Mouse (Mus musculus) forebrain, postnatal 0 days (tissue): ENCODE measurements at regions not wholly inside any gene's neighbourhood (a gene's known extent, or its start where the extent isn't known, plus 50 kb on each side); places are given as distances from the start of the nearest gene placed in this dataset.
A peak's percentile ranks its signal among the peaks of the same experiment; 100 is the strongest.

Experiments
- ATAC-seq: fragments of 200-750 bp; cut with Nextera tagmentation; 2 replicates; pipeline ENCODE4 v1.8.0; 2017; ENCODE audit warnings: mild to moderate bottlenecking, moderate library complexity
- DNase-seq: peaks from one replicate; pipeline ENCODE4 v3.0.0-alpha.2; 2015
- H3K27ac ChIP-seq: fragments of 300-500 bp; sonication (generic); 2 replicates; pipeline ENCODE4 v1.5.1; 2014; ENCODE audit warnings: low read depth, mild to moderate bottlenecking, antibody characterized with exemption, low read length, moderate library complexity, mixed read lengths
- H3K27me3 ChIP-seq: fragments of 300-500 bp; sonication (generic); 2 replicates; pipeline ENCODE4 v1.6.1; 2014; ENCODE audit warnings: mild to moderate bottlenecking, low read length, mixed read lengths; ENCODE audit not compliant: insufficient read depth
- H3K36me3 ChIP-seq: fragments of 300-500 bp; sonication (generic); 2 replicates; pipeline ENCODE4 v1.6.1; 2014; ENCODE audit warnings: mild to moderate bottlenecking, moderate library complexity; ENCODE audit not compliant: insufficient read depth
- H3K4me1 ChIP-seq: fragments of 300-500 bp; sonication (generic); 2 replicates; pipeline ENCODE4 v1.6.1; 2014; ENCODE audit warnings: antibody characterized with exemption; ENCODE audit not compliant: insufficient read depth
- H3K4me2 ChIP-seq: fragments of 300-500 bp; sonication (generic); 2 replicates; pipeline ENCODE4 v1.6.1; 2014; ENCODE audit warnings: low read depth, mild to moderate bottlenecking, moderate library complexity
- H3K4me3 ChIP-seq: fragments of 300-500 bp; sonication (generic); 2 replicates; pipeline ENCODE4 v1.5.1; 2014; ENCODE audit warnings: low read depth, low read length, mixed read lengths
- H3K9ac ChIP-seq: fragments of 300-500 bp; sonication (generic); 2 replicates; pipeline ENCODE4 v1.6.1; 2014; ENCODE audit warnings: mild to moderate bottlenecking
- H3K9me3 ChIP-seq: fragments of 300-500 bp; sonication (generic); 2 replicates; pipeline ENCODE4 v1.6.1; 2016; ENCODE audit warnings: low read length
- CTCF ChIP-seq: sonication (generic); IDR thresholded peaks from 2 replicates; pipeline ENCODE4 v1.5.1; 2016; ENCODE audit warnings: antibody characterized with exemption, control low read depth, low read depth
- WGBS: fragments of 180-500 bp; shearing (Covaris S2); extraction: QIAGEN DNeasy Blood & Tissue Kit; methylation state at CpG from one replicate; pipeline ENCODE4 v1.1.7; 2014; 5-methylcytosine and 5-hydroxymethylcytosine counted together

GRCm38 (mm10) chr13:59212296-59212701, 372.7 kb downstream of the Agtpbp1 start:
- Histone ChIP-seq H3K9ac (no peak overlapping the region), H3K4me3 (no peak overlapping the region), H3K36me3 (no peaks in the 10 kb centered on the region), H3K4me1 (no peaks in the 10 kb centered on the region), H3K4me2 (no peak overlapping the region), H3K27ac (peak overlapping the region; percentile 60), H3K9me3 (no peaks in the 10 kb centered on the region), H3K27me3 (no peaks in the 10 kb centered on the region)
- TF ChIP-seq CTCF: no peak
- 67% methylated on average over 15 of the region's 15 CpGs for WGBS
- DNase-seq: peak; percentile 78
- ATAC-seq: peak; percentile 75

DNA sequence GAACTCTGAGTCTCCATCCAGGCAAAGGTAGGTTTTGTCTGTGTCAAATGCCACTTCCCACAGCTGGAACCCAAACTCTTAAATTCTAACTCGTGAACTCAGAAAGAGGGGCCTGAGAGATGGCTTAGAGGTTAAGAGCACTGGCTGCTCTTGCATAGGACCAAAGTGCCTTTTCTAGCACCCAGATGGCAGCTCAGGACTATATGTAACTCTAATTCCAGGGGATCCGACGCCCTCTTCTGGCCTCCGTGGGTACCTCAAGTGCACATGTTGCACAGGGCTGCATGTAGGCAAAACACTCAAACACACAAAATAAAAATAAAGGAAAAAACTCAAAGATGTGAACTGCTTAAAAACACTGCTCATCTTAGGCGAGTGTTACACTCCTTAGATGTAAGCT, 374.2 kb downstream of the Agtpbp1 start:
- Histone ChIP-seq H3K4me1 (no peaks in the 10 kb centered on the region), H3K36me3 (no peaks in the 10 kb centered on the region), H3K27me3 (no peaks in the 10 kb centered on the region), H3K4me3 (no peak overlapping the region), H3K9ac (no peak overlapping the region), H3K27ac (no peak overlapping the region), H3K4me2 (no peak overlapping the region), H3K9me3 (no peaks in the 10 kb centered on the region)
- ATAC-seq: no peak
- peak; percentile 34; the same call in 1 of the 2 replicates for TF ChIP-seq CTCF
- DNase-seq: no peak
- WGBS: 64% methylated on average over 5 of the region's 5 CpGs

DNA sequence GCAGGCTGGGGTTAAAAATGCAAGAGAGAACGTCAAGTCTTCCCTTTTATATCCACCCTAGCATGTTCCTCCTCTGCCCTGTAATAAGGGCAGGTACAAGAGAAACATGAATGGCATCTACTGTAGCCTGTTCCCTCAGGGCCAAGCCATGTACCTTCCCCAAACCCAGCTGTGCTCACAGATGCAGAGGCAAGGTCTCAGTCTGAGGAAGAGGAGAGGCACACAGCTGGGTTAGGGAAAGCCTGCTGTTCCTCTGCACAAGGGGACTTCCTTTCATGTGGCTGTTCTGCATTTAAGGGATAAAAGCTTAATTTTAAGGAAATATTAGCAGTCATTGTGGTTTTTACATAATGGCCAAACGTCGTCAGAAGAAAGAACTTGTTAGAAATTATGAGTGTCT, 378.8 kb downstream of the Agtpbp1 start:
- Histone ChIP-seq H3K9ac (no peak overlapping the region), H3K4me2 (no peak overlapping the region), H3K27me3 (no peaks in the 10 kb centered on the region), H3K36me3 (no peaks in the 10 kb centered on the region), H3K4me1 (no peaks in the 10 kb centered on the region), H3K9me3 (no peaks in the 10 kb centered on the region), H3K4me3 (no peak overlapping the region), H3K27ac (no peak overlapping the region)
- TF ChIP-seq CTCF: no peak
- DNase-seq (no peak), ATAC-seq (no peak)
- WGBS: 88% methylated on average over 3 of the region's 3 CpGs

GRCm38 (mm10) chr13:59204506-59204905, 380.5 kb downstream of the Agtpbp1 start:
- Histone ChIP-seq H3K36me3 (no peaks in the 10 kb centered on the region), H3K9me3 (no peaks in the 10 kb centered on the region), H3K4me1 (no peaks in the 10 kb centered on the region), H3K27me3 (no peaks in the 10 kb centered on the region), H3K9ac (no peak overlapping the region), H3K4me2 (no peak overlapping the region), H3K4me3 (no peak overlapping the region), H3K27ac (no peak overlapping the region)
- 90% methylated on average over 2 of the region's 2 CpGs for WGBS
- DNase-seq (no peak), ATAC-seq (no peak)
- no peak for TF ChIP-seq CTCF

DNA sequence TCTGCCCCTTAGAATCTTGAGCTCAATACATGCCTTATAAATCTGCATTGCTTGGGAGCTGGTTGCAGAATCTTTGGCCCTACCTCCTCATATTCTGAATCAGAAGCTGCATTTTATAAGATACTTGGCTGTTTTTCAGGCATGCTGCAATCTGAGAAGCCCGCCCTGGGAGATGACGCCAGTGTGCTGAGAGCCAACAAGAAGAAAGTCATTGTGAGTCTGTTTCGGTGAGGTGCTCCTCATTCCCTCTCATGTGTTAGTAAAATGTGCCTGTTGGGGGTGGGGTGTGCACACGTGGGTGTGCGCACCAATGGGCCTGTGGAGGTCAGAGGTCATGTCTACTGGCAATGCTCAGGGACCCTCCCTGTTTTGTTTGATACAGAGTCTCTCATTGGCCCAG, 388.7 kb downstream of the Agtpbp1 start:
- no peak for DNase-seq
- 72% methylated on average over 5 of the region's 5 CpGs for WGBS

GRCm38 (mm10) chr13:59188431-59188830, 382.1 kb downstream of the Ntrk2 start:
- WGBS: 88% methylated on average over 11 of the region's 11 CpGs

More for the DNA sequence above, 388.7 kb downstream of the Agtpbp1 start:
- Histone ChIP-seq H3K9ac (no peak overlapping the region), H3K27ac (no peak overlapping the region), H3K4me2 (no peak overlapping the region), H3K27me3 (no peaks in the 10 kb centered on the region), H3K4me1 (no peaks in the 10 kb centered on the region), H3K9me3 (no peaks in the 10 kb centered on the region), H3K4me3 (no peak overlapping the region), H3K36me3 (no peaks in the 10 kb centered on the region)
- TF ChIP-seq CTCF: no peak
- ATAC-seq: no peak

More at GRCm38 (mm10) chr13:59188431-59188830, 382.1 kb downstream of the Ntrk2 start:
- H3K36me3 ChIP-seq: no peaks in the 10 kb centered on the region
- TF ChIP-seq CTCF: no peak
- ATAC-seq: no peak
- no peak overlapping the region for H3K4me3 ChIP-seq
- H3K27ac ChIP-seq: no peak overlapping the region
- no peaks in the 10 kb centered on the region for H3K27me3 ChIP-seq
- H3K9ac ChIP-seq: no peak overlapping the region
- H3K4me1 ChIP-seq: no peaks in the 10 kb centered on the region
- H3K9me3 ChIP-seq: no peaks in the 10 kb centered on the region
- DNase-seq: no peak
- no peak overlapping the region for H3K4me2 ChIP-seq
